Mouse (Mus musculus) heart, embryonic 12.5 days (tissue): ENCODE measurements around the gene Rassf1. TPM values are rescaled to one million over a fixed set of nuclear protein-coding genes. Genes with fewer than 3 reads are reported as not detected.

Source experiments
- ATAC-seq: fragments of 200-750 bp; cut with Nextera tagmentation; 2 replicates; pipeline ENCODE4 v1.8.0; 2017; ENCODE audit warnings: moderate TSS enrichment, moderate library complexity; ENCODE audit not compliant: insufficient number of reproducible peaks, low FRiP score
- H3K27ac ChIP-seq: fragments of 300-500 bp; sonication (generic); 2 replicates; pipeline ENCODE4 v1.5.1; 2016; ENCODE audit warnings: mild to moderate bottlenecking, moderate library complexity; ENCODE audit not compliant: poor library complexity, severe bottlenecking
- H3K27me3 ChIP-seq: fragments of 300-500 bp; sonication (generic); replicated peaks from 2 replicates; pipeline ENCODE4 v1.6.1; 2016; ENCODE audit warnings: mild to moderate bottlenecking, moderate library complexity
- H3K36me3 ChIP-seq: fragments of 300-500 bp; sonication (generic); 2 replicates; pipeline ENCODE4 v1.6.1; 2016; ENCODE audit warnings: mild to moderate bottlenecking, moderate library complexity
- H3K4me1 ChIP-seq: fragments of 300-500 bp; sonication (generic); replicated peaks from 2 replicates; pipeline ENCODE4 v1.6.1; 2016; ENCODE audit warnings: mild to moderate bottlenecking
- H3K4me2 ChIP-seq: fragments of 300-500 bp; sonication (generic); 2 replicates; pipeline ENCODE4 v1.6.1; 2016; ENCODE audit warnings: mild to moderate bottlenecking, moderate library complexity
- H3K4me3 ChIP-seq: fragments of 300-500 bp; sonication (generic); 2 replicates; pipeline ENCODE4 v1.5.1; 2016; ENCODE audit warnings: mild to moderate bottlenecking
- H3K9ac ChIP-seq: fragments of 300-500 bp; sonication (generic); 2 replicates; pipeline ENCODE4 v1.6.1; 2016; ENCODE audit warnings: mild to moderate bottlenecking, moderate library complexity
- H3K9me3 ChIP-seq: fragments of 300-500 bp; sonication (generic); replicated peaks from 2 replicates; pipeline ENCODE4 v1.6.1; 2016; ENCODE audit warnings: mild to moderate bottlenecking, moderate library complexity
- WGBS: fragments of 180-500 bp; shearing (Covaris S2); methylation state at CpG from one replicate; pipeline ENCODE4 v1.1.7; 2016; 5-methylcytosine and 5-hydroxymethylcytosine counted together
- polyA plus RNA-seq: library from polyadenylated mRNA; unstranded; fragments of >200 nt; fragmentation: Nextera tagmentation; extraction: Ambion mirVana; gene quantifications from 2 replicates; pipeline ENCODE4 v1.2.1, GENCODE M21; 2016

Rassf1 gene
- polyA plus RNA-seq, 1 experiment from 2014 or later: 48.2 TPM

GRCm38 (mm10) chr9:107586504-107586903, 35.1 kb downstream of the Rassf1 start:
- Histone ChIP-seq H3K4me3 (no peak overlapping the region), H3K27me3 (no peaks in the 10 kb centered on the region), H3K4me1 (peaks cover 45% of the 10 kb centered on the region), H3K9me3 (no peaks in the 10 kb centered on the region), H3K27ac (peak overlapping the region; percentile 41), H3K36me3 (peaks cover 36% of the 10 kb centered on the region), H3K4me2 (peak overlapping the region; percentile 24), H3K9ac (no peak overlapping the region)
- no peak for ATAC-seq
- 87% methylated on average over 5 of the region's 5 CpGs for WGBS

GRCm38 (mm10) chr9:107586974-107587832, 35.8 kb downstream of the Rassf1 start, which contains the start of gene Ifrd2:
Ifrd2 (plus strand) TSS chr9:107587642.
- Histone ChIP-seq H3K9me3 (no peaks in the 10 kb centered on the region), H3K27ac (peak within 1 kb of the TSS; percentile 72), H3K27me3 (no peaks in the 10 kb centered on the region), H3K9ac (peak within 1 kb of the TSS; percentile 85), H3K4me2 (peak within 1 kb of the TSS; percentile 84), H3K4me3 (peak within 1 kb of the TSS; percentile 84), H3K36me3 (peaks cover 43% of the 10 kb centered on the region), H3K4me1 (peaks cover 38% of the 10 kb centered on the region)
- WGBS: 11% methylated on average over 46 of the region's 46 CpGs
- ATAC-seq: peak; percentile 97

GRCm38 (mm10) chr9:107587833-107588639, 36.7 kb downstream of the Rassf1 start:
- Histone ChIP-seq H3K4me2 (peak overlapping the region; percentile 84), H3K9me3 (no peaks in the 10 kb centered on the region), H3K36me3 (peaks cover 49% of the 10 kb centered on the region), H3K9ac (peak overlapping the region; percentile 85), H3K4me1 (peaks cover 45% of the 10 kb centered on the region), H3K27me3 (no peaks in the 10 kb centered on the region), H3K27ac (peak overlapping the region; percentile 72), H3K4me3 (peak overlapping the region; percentile 84)
- WGBS: 1% methylated on average over 33 of the region's 33 CpGs
- peak; percentile 6; the same call in 1 of the 2 replicates for ATAC-seq

- Histone ChIP-seq H3K4me3 (0 out of 2 replicates have a peak overlapping the region, but pooled peaks have one; percentile 84), H3K4me1 (peaks cover 55% of the 10 kb centered on the region), H3K27ac (peak overlapping the region; percentile 58), H3K4me2 (peak overlapping the region; percentile 84), H3K27me3 (no peaks in the 10 kb centered on the region), H3K36me3 (peaks cover 56% of the 10 kb centered on the region), H3K9me3 (no peaks in the 10 kb centered on the region), H3K9ac (peak overlapping the region; percentile 21; the same call in 1 of the 2 replicates)
- WGBS: 74% methylated on average over 25 of the region's 25 CpGs
- no peak for ATAC-seq
Measured at GRCm38 (mm10) chr9:107590058-107590772, 38.9 kb downstream of the Rassf1 start.

GRCm38 (mm10) chr9:107590773-107591060, 39.4 kb downstream of the Rassf1 start:
- no peak overlapping the region for H3K4me2 ChIP-seq
- WGBS: 91% methylated on average over 6 of the region's 6 CpGs
- H3K9ac ChIP-seq: no peak overlapping the region; the same call in 1 of the 2 replicates
- no peak overlapping the region for H3K27ac ChIP-seq
- no peaks in the 10 kb centered on the region for H3K9me3 ChIP-seq
- no peak for ATAC-seq
- no peak overlapping the region for H3K4me3 ChIP-seq
- H3K36me3 ChIP-seq: peaks cover 56% of the 10 kb centered on the region
- H3K27me3 ChIP-seq: no peaks in the 10 kb centered on the region
- peaks cover 55% of the 10 kb centered on the region for H3K4me1 ChIP-seq

- Histone ChIP-seq H3K4me2 (peak overlapping the region; percentile 17; the same call in 1 of the 2 replicates), H3K36me3 (peaks cover 59% of the 10 kb centered on the region), H3K27ac (peak overlapping the region; percentile 12; the same call in 1 of the 2 replicates), H3K4me1 (peaks cover 66% of the 10 kb centered on the region), H3K4me3 (no peak overlapping the region), H3K9ac (peak overlapping the region; percentile 47; the same call in 1 of the 2 replicates), H3K9me3 (no peaks in the 10 kb centered on the region), H3K27me3 (0 out of 2 replicates have a peak, but pooled peaks cover under 1% of the 10 kb centered on the region)
- no peak for ATAC-seq
- 78% methylated on average over 11 of the region's 11 CpGs for WGBS
Measured at GRCm38 (mm10) chr9:107593101-107593976, 42.0 kb downstream of the Rassf1 start.

- H3K4me2 ChIP-seq: no peak overlapping the region
- peaks cover 54% of the 10 kb centered on the region for H3K36me3 ChIP-seq
- H3K27ac ChIP-seq: no peak overlapping the region
- peaks cover 12% of the 10 kb centered on the region for H3K27me3 ChIP-seq
- ATAC-seq: no peak
- no peak overlapping the region for H3K9ac ChIP-seq
- 76% methylated on average over 8 of the region's 8 CpGs for WGBS
- H3K4me1 ChIP-seq: peaks cover 55% of the 10 kb centered on the region
- no peaks in the 10 kb centered on the region for H3K9me3 ChIP-seq
- no peak overlapping the region for H3K4me3 ChIP-seq
Measured at GRCm38 (mm10) chr9:107594281-107595062, 43.1 kb downstream of the Rassf1 start.

- Histone ChIP-seq H3K9ac (peak overlapping the region; percentile 67), H3K27me3 (peaks cover 35% of the 10 kb centered on the region), H3K9me3 (no peaks in the 10 kb centered on the region), H3K27ac (peak overlapping the region; percentile 97), H3K4me1 (peaks cover 39% of the 10 kb centered on the region), H3K36me3 (peaks cover 30% of the 10 kb centered on the region), H3K4me2 (peak overlapping the region; percentile 64), H3K4me3 (peak overlapping the region; percentile 37)
- 64% methylated on average over 11 of the region's 11 CpGs for WGBS
- ATAC-seq: 0 out of 2 replicates have a peak, but pooled peaks have one; percentile 27
Measured at GRCm38 (mm10) chr9:107596619-107597569, 45.5 kb downstream of the Rassf1 start.

GRCm38 (mm10) chr9:107598385-107598784, 47.0 kb downstream of the Rassf1 start:
- 81% methylated on average over 5 of the region's 5 CpGs for WGBS
- H3K4me2 ChIP-seq: no peak overlapping the region
- no peak overlapping the region for H3K4me3 ChIP-seq
- peaks cover 35% of the 10 kb centered on the region for H3K27me3 ChIP-seq
- no peaks in the 10 kb centered on the region for H3K9me3 ChIP-seq
- ATAC-seq: no peak
- peaks cover 15% of the 10 kb centered on the region for H3K36me3 ChIP-seq
- H3K4me1 ChIP-seq: peaks cover 32% of the 10 kb centered on the region
- no peak overlapping the region for H3K9ac ChIP-seq
- no peak overlapping the region for H3K27ac ChIP-seq
